Mouse (Mus musculus): ENCODE measurements at regions not wholly inside any gene's neighbourhood (a gene's known extent, or its start where the extent isn't known, plus 50 kb on each side); places are given as distances from the start of the nearest gene placed in this dataset.

DNA sequence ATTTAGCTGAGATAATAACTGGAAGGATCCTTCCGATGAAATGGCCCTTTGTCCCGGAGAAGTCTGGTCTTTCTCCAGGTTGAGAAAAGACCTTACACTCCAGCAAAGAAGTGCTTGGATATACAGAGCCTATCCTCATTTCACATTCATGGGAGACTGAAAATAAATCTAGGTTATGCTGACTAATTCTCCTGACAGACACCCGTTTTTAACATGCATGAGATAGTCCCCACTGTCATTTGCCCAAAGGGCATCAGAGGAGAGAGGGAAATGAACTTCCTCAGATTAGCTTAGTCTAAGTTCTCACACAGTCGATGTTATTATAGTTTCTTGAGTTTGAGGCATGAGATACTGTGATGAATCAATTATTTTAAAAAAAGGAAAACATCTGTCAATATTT lies 99.7 kb upstream of the Irak1bp1 start:
- no peak for DNase-seq

DNA sequence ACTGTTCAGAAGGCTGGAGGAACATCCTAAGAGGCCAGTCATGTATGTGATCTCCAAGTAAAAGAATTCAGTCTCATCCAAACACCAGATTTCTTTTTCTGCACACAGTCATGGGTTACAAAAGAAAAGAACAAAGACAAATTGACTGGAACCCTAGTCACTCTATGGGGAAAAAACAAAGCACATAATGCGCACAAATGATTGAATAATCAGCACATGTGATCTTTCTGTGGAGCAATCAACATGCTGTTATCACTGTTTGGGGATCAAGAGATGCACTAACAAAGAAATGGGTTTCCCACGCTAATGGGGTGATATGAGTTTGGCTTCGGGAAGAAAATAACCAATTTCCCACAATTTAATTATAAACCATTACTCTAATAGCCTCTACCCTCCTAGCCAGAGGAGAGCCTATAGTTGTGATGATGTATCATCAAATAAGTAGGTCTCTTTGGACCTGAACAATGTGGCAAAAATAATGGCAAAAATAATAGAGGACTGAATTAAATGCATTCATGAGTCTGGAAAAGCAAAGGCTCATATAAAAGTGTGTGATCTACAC lies 96.2 kb upstream of the Irak1bp1 start:
- no peak for DNase-seq

DNA sequence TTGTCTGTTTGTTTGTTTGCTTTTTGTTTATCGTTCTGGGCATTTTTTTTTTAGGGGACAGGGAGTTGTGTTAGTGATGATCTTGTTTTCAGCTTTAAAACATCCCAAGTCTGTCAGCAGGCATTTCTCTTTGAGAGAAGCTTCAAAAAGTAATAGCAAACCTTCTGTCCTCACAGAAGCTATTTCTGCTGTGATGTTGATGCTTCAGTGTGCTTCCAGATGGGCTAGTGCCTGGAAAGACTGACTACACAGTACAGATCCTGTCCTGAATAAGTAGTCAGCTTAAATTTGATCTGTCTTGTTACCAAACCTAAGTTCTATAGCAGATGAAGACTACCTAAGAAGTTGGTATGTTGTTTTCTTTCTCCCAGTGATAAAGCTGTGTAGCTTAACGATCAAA lies 94.4 kb upstream of the Irak1bp1 start:
- DNase-seq, result no peak

GRCm38 (mm10) chr9:82759979-82760378 lies 69.4 kb upstream of the Irak1bp1 start:
- no peak for DNase-seq

GRCm38 (mm10) chr9:82760682-82761468 lies 68.5 kb upstream of the Irak1bp1 start:
- DNase-seq, result no peak

DNA sequence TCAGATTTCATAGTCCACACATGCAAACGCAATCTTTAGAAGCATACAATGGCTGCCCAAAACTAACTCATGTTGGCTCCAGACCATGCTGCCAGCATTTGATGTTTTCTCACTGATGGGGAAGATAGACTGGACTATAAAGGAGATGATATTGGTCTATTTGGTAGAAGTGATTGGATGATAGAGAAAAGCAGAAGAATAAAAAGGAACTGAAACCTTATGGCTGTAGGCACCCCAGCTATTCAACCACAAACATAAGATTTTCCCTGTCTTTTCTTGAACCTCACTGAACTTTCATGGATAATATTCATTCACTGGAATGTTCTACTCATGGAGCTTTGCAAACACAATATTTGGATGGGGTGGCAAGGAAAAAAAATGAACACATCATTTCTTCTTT lies 65.7 kb upstream of the Irak1bp1 start:
- no peak for DNase-seq

All from kidney, postnatal 10 days (tissue).